In genomic region chr2:168726007-168726406, GRCm38 (mm10) we compare ENCODE assay signal across 9 mouse cellular contexts. TPM values are rescaled to one million over a fixed set of nuclear protein-coding genes. Genes with fewer than 3 reads are reported as not detected.
A peak's percentile ranks its signal among the peaks of the same experiment; 100 is the strongest.
DNase-seq lines count a peak whose midpoint lies in the region; ATAC-seq and TF ChIP-seq lines count a peak whose summit lies in the region.
"Had no signal": no experiment of that assay in that cellular context is flagged by ENCODE, and none has a peak within 500 bp of the region (broad histone marks: within the 10 kb centered on the region; RNA-seq: fewer than 3 reads in every experiment).

No protein-coding gene starts in this region.

- no peak overlapping the region for H3K4me3 ChIP-seq in embryonic facial prominence, embryonic 10.5 days
- H3K4me3 ChIP-seq in hindbrain, postnatal 0 days (ENCODE audit: low read length): no peak overlapping the region
- H3K4me3 ChIP-seq in liver, embryonic 11.5 days (ENCODE audit: low read depth, low read length): no peak overlapping the region
- no peak overlapping the region for H3K4me3 ChIP-seq in neural tube, embryonic 13.5 days
- H3K4me3 ChIP-seq: embryonic facial prominence, embryonic 13.5 days had no signal

- no peaks in the 10 kb centered on the region for H3K27me3 ChIP-seq in embryonic facial prominence, embryonic 10.5 days (replicated peaks; ENCODE audit: low read depth, poor library complexity, severe bottlenecking)
- no peaks in the 10 kb centered on the region for H3K27me3 ChIP-seq in hindbrain, postnatal 0 days (ENCODE audit: insufficient read depth, low read length)
- H3K27me3 ChIP-seq in liver, embryonic 11.5 days (replicated peaks; ENCODE audit: control insufficient read depth, insufficient read depth, low read length): no peaks in the 10 kb centered on the region
- H3K27me3 ChIP-seq in neural tube, embryonic 13.5 days: no peaks in the 10 kb centered on the region
- H3K27me3 ChIP-seq: embryonic facial prominence, embryonic 13.5 days had no signal

- peak; percentile 42 for DNase-seq in left cerebral cortex, postnatal 4 days
- DNase-seq in left cerebral cortex, adult 11 months (ENCODE audit: low spot score): no peak
- DNase-seq in embryonic facial prominence, embryonic 10.5 days (ENCODE audit: low spot score): peak; percentile 77
- peak; percentile 71 for DNase-seq in hindbrain, postnatal 0 days (ENCODE audit: low spot score)
- peak; percentile 52 for DNase-seq in liver, embryonic 11.5 days (ENCODE audit: low spot score)
- no peak for DNase-seq in layer of hippocampus, postnatal 25 days (ENCODE audit: extremely low spot score in 1 of 2, low spot score in 1 of 2)
- no peak for DNase-seq in spleen, postnatal 14 days (ENCODE audit: low spot score in 2 of 2)

- ATAC-seq in hindbrain, postnatal 0 days: peak; percentile 83
- ATAC-seq in liver, embryonic 11.5 days (replicated peaks; ENCODE audit: low FRiP score): peak; percentile 67; the same call in 1 of the 2 replicates
- ATAC-seq in neural tube, embryonic 13.5 days (ENCODE audit: low read depth): peak; percentile 76

- no peaks in the 10 kb centered on the region for H3K36me3 ChIP-seq in embryonic facial prominence, embryonic 10.5 days (replicated peaks)
- H3K36me3 ChIP-seq in hindbrain, postnatal 0 days (ENCODE audit: insufficient read depth, low read length): no peaks in the 10 kb centered on the region
- H3K36me3 ChIP-seq in liver, embryonic 11.5 days (ENCODE audit: control insufficient read depth, insufficient read depth, low read length): no peaks in the 10 kb centered on the region
- peaks cover 6% of the 10 kb centered on the region; the same call in 1 of the 2 replicates for H3K36me3 ChIP-seq in neural tube, embryonic 13.5 days
- H3K36me3 ChIP-seq: embryonic facial prominence, embryonic 13.5 days had no signal

- H3K4me1 ChIP-seq in embryonic facial prominence, embryonic 10.5 days: peaks cover 18% of the 10 kb centered on the region
- H3K4me1 ChIP-seq in hindbrain, postnatal 0 days (ENCODE audit: insufficient read depth, low read length): no peaks in the 10 kb centered on the region
- no peaks in the 10 kb centered on the region for H3K4me1 ChIP-seq in liver, embryonic 11.5 days (replicated peaks; ENCODE audit: control insufficient read depth, insufficient read depth, low read length)
- peaks cover 30% of the 10 kb centered on the region for H3K4me1 ChIP-seq in neural tube, embryonic 13.5 days (replicated peaks)

- 65% methylated on average over 6 of the region's 6 CpGs for WGBS in embryonic facial prominence, embryonic 10.5 days
- WGBS in hindbrain, postnatal 0 days: 36% methylated on average over 6 of the region's 6 CpGs
- WGBS in liver, embryonic 11.5 days: 51% methylated on average over 6 of the region's 6 CpGs
- WGBS in neural tube, embryonic 13.5 days: 48% methylated on average over 6 of the region's 6 CpGs

- no peaks in the 10 kb centered on the region for H3K9me3 ChIP-seq in embryonic facial prominence, embryonic 10.5 days
- no peaks in the 10 kb centered on the region for H3K9me3 ChIP-seq in hindbrain, postnatal 0 days (ENCODE audit: low read length)
- H3K9me3 ChIP-seq in liver, embryonic 11.5 days (ENCODE audit: control insufficient read depth, low read length): no peaks in the 10 kb centered on the region
- H3K9me3 ChIP-seq in neural tube, embryonic 13.5 days: no peaks in the 10 kb centered on the region

- TF ChIP-seq CTCF in hindbrain, postnatal 0 days (IDR thresholded peaks at IDR 0.05; ENCODE audit: low read depth): no peak

- no peak overlapping the region for H3K27ac ChIP-seq in embryonic facial prominence, embryonic 10.5 days (replicated peaks)
- peak overlapping the region; percentile 49; the same call in 1 of the 2 replicates for H3K27ac ChIP-seq in hindbrain, postnatal 0 days
- no peak overlapping the region for H3K27ac ChIP-seq in liver, embryonic 11.5 days (ENCODE audit: low read depth, low read length)
- H3K27ac ChIP-seq in neural tube, embryonic 13.5 days (replicated peaks): 0 out of 2 replicates have a peak overlapping the region, but pooled peaks have one; percentile 18
- H3K27ac ChIP-seq: embryonic facial prominence, embryonic 13.5 days had no signal

- no peak overlapping the region for H3K9ac ChIP-seq in hindbrain, postnatal 0 days (replicated peaks; ENCODE audit: low read length)
- no peak overlapping the region for H3K9ac ChIP-seq in liver, embryonic 11.5 days (ENCODE audit: low read depth, low read length)
- H3K9ac ChIP-seq in neural tube, embryonic 13.5 days: peak overlapping the region; percentile 49; the same call in 1 of the 2 replicates
- H3K9ac ChIP-seq: embryonic facial prominence, embryonic 13.5 days had no signal

- no peak overlapping the region for H3K4me2 ChIP-seq in hindbrain, postnatal 0 days (ENCODE audit: low read depth, low read length)
- no peak overlapping the region for H3K4me2 ChIP-seq in liver, embryonic 11.5 days
- no peak overlapping the region for H3K4me2 ChIP-seq in neural tube, embryonic 13.5 days
- H3K4me2 ChIP-seq: embryonic facial prominence, embryonic 13.5 days had no signal

- intact Hi-C loops in left cerebral cortex, postnatal 4 days (cut with DNase I): no loop called here

RNA-seq across cellular contexts. Expression of gene Atp9a, which starts 16.2 kb away (rescaled TPM):
- 100 to 1,000 TPM; 448 to 467 TPM for total RNA-seq in left cerebral cortex, postnatal 4 days (2021)
- 9.3 and 9.4 TPM in 2 replicates for polyA plus RNA-seq in embryonic facial prominence, embryonic 10.5 days (2016; fragmentation: Nextera tagmentation; extraction: Ambion mirVana)
- 577 and 607 TPM in 2 replicates for total RNA-seq in hindbrain, postnatal 0 days (2014; rRNA removed)
- polyA plus RNA-seq in hindbrain, postnatal 0 days (2015; fragmentation: Nextera tagmentation; extraction: Ambion mirVana): 127 and 130 TPM in 2 replicates
- 4.4 and 5.5 TPM in 2 replicates for polyA plus RNA-seq in liver, embryonic 11.5 days (2014; fragmentation: Nextera tagmentation; extraction: Ambion mirVana)
- polyA plus RNA-seq in neural tube, embryonic 13.5 days (2015; fragmentation: Nextera tagmentation; extraction: Ambion mirVana): 58.9 and 72.6 TPM in 2 replicates
- total RNA-seq in layer of hippocampus, postnatal 25 days (2021): 100 to 1,000 TPM; 356 to 393 TPM

RNA-seq across cellular contexts. Expression of gene Sall4, which starts 41.7 kb away (rescaled TPM):
- total RNA-seq in left cerebral cortex, postnatal 4 days (2021): not detected
- 34.6 and 50.1 TPM in 2 replicates for polyA plus RNA-seq in embryonic facial prominence, embryonic 10.5 days (2016; fragmentation: Nextera tagmentation; extraction: Ambion mirVana)
- 0.31 and 0.32 TPM in 2 replicates for total RNA-seq in hindbrain, postnatal 0 days (2014; rRNA removed)
- 0.10 and 0.16 TPM in 2 replicates for polyA plus RNA-seq in hindbrain, postnatal 0 days (2015; fragmentation: Nextera tagmentation; extraction: Ambion mirVana)
- polyA plus RNA-seq in liver, embryonic 11.5 days (2014; fragmentation: Nextera tagmentation; extraction: Ambion mirVana): 14.2 and 17.2 TPM in 2 replicates
- 0.81 and 3.1 TPM in 2 replicates for polyA plus RNA-seq in neural tube, embryonic 13.5 days (2015; fragmentation: Nextera tagmentation; extraction: Ambion mirVana)
- under 1 TPM; 0.32 to 0.75 TPM for total RNA-seq in layer of hippocampus, postnatal 25 days (2021)

Comparison
In these comparisons a context has a peak if more than half of its experiments do, and no peak if none do; other contexts are left out.
1. DNase-seq: peak in left cerebral cortex, postnatal 4 days (single experiment), embryonic facial prominence, embryonic 10.5 days (single experiment), hindbrain, postnatal 0 days (single experiment) and liver, embryonic 11.5 days (single experiment); none in left cerebral cortex, adult 11 months (single experiment), layer of hippocampus, postnatal 25 days (0 of 2) and spleen, postnatal 14 days (0 of 2).
2. H3K27ac ChIP-seq: peak in hindbrain, postnatal 0 days (single experiment) and neural tube, embryonic 13.5 days (single experiment); none in embryonic facial prominence, embryonic 10.5 days (single experiment) and liver, embryonic 11.5 days (single experiment).
3. Peak in every context shown above with its lines, with median percentiles within 50 percentile points of each other: ATAC-seq.